Mouse (Mus musculus) cerebellum, adult 2 months (tissue): Measurements from ENCODE around the gene Rreb1.

Experiments
- CTCF ChIP-seq: fragments of 200-500 bp; IDR thresholded peaks from 2 replicates; pipeline ENCODE4 v1.5.1; 2011; ENCODE audit warnings: low read depth, mild to moderate bottlenecking, control low read depth, low read length, moderate library complexity, borderline replicate concordance; ENCODE audit not compliant: insufficient read depth
- POLR2A ChIP-seq: fragments of 200-500 bp; IDR thresholded peaks from 2 replicates; pipeline ENCODE4 v1.6.1; 2011; ENCODE audit warnings: low read length, control low read depth, borderline replicate concordance; ENCODE audit not compliant: insufficient read depth

- TF ChIP-seq CTCF (no peak), POLR2A (no peak)
Observed at GRCm38 (mm10) chr13:37801101-37802075, 23.2 kb downstream of the Rreb1 start.
